Mouse (Mus musculus) adrenal gland, postnatal 4 days (tissue): ENCODE data around the gene Mblac2. TPM values are rescaled to one million over a fixed set of nuclear protein-coding genes. Genes with fewer than 3 reads are reported as not detected.
"Not testable (repeated sequence)": the region's sequence is repeated elsewhere in the genome, so short reads cannot be mapped to it uniquely, and the experiment has no call there.

Source experiments
- DNase-seq, 2 experiments: peaks; one replicate each; pipeline ENCODE4 v3.0.0; 2021 to 2022; ENCODE audit warnings: low spot score in 2 of 2, mixed read lengths in 2 of 2
- long read RNA-seq, 2 experiments: library from polyadenylated mRNA; stranded (forward); transcript quantifications; one replicate each; pipeline ENCODE4 v2.0.0; 2021
- total RNA-seq, 2 experiments: library from RNA; stranded (reverse); gene quantifications; 2 replicates each; pipeline ENCODE4 v1.2.3; 2021

The Mblac2 gene
- total RNA-seq = 10 to 100 TPM in 1 of 2 experiments, 1 to 10 TPM in 1; 9.7 to 10.4 TPM
- long read RNA-seq, experiment 1, partial matches to known transcripts = 0 of 3 reads
- long read RNA-seq, experiment 1, other reads (novel, unspliced or antisense) = 0 of 3 reads
- long read RNA-seq, experiment 2, partial matches to known transcripts = 0 of 7 reads
- long read RNA-seq, experiment 2, other reads (novel, unspliced or antisense) = 3 of 7 reads

GRCm38 (mm10) chr13:81710775-81711545 lies at the start of gene Mblac2, which contains the start of gene Polr3g:
Gene Mblac2, plus strand, starts transcription at chr13:81711341.
Gene Polr3g, minus strand, starts transcription at chr13:81711013.
- DNase-seq = peak; percentile 88 to 92

DNA sequence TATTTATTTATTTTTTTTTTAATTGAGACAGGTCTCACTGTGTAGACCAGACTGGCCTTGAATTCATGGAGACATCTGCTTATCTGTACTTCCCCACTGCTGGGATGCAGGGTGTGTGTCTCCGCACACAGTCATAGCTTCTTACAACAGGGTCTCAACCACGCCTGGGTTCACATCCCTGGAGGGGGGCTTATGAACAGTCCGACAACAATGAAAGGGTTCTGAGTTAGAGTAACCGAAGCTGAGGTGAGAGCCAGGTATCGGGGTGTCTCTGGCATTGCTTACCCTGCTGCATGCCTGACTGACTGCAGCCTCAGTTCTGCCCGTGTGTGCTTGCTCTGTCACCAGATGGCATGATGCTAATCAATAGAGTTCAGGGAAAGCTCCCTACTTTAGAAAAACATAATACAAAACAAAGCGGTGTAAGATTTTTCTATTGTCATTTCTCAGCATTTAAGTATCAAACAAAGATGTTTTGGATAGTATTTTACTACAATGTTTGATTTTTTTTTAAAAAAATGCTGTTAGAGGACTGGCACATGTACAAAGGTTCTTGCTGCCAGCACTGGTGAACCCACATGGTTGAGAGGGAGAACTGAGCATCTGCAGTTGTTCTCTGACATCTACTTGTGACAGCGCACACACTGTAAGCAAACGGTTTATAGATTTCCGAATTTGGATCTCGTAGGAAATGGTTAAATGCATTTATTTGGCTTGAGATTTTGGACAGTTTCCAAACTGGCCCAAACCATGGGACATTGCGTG lies 47.4 kb upstream of the Mblac2 start:
- DNase-seq = no peak

DNA sequence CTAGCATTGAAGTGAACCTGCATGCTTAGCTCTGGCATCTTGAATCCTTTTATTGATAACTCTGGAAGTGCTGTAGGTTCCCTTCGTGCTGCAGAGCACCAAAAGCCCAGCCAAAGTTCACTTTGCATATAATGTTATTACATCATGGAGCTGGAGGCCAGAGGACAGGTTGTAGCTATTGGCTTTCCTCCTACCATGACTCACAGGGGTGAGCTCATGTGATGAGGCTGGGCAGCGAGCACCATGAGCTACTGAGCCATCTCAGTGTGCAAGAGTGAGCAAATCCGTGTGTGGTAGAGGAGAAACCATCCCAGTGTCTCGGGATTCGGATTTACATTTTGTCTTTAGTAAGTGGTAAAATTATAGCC lies 46.8 kb upstream of the Mblac2 start:
- DNase-seq = no peak

DNA sequence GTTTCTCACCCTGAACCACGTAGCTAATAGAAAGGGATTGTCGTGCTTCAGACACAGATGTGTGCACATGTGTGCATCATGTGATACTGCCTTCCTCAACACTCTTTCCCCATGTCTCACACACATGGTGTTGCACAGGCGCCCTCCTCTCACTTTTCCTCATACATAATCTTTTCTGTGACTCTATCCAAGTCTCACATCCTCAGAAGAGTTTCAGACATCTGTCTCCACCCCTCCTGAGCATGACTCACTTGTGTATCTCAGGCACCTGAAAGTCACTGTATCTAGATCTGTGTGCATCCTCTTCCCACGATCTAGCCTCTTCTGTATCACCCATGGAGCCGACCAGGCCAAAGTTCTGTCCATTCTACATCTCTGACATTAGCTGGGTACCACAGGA lies 43.4 kb upstream of the Mblac2 start:
- no peak for DNase-seq

DNA sequence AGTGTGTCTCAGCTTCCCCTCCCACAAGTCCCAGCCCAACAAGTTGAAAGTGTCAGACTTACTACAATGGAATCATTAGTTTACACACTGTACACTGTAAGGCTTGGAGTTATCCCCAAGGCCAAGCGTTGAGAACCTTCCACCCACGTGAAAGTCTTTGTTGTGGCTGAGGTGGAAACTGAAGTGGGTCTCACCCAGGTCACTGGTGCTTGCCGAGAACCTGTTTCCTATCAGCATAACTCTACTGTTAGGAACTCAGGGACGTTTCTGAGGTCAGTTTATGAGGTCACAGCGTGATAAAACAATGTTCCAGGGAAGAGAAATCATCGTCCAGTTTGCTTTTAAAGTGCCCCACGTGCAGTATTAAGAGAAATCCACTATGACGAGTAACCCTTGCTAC lies 35.8 kb upstream of the Mblac2 start:
- no peak for DNase-seq

- DNase-seq = no peak
These were observed 28.0 kb upstream of the Mblac2 start for GRCm38 (mm10) chr13:81683107-81683506.

GRCm38 (mm10) chr13:81684258-81684657 lies 26.9 kb upstream of the Mblac2 start:
- DNase-seq = no peak

- DNase-seq = no peak
These were observed 26.3 kb upstream of the Mblac2 start for GRCm38 (mm10) chr13:81684884-81685283.

DNA sequence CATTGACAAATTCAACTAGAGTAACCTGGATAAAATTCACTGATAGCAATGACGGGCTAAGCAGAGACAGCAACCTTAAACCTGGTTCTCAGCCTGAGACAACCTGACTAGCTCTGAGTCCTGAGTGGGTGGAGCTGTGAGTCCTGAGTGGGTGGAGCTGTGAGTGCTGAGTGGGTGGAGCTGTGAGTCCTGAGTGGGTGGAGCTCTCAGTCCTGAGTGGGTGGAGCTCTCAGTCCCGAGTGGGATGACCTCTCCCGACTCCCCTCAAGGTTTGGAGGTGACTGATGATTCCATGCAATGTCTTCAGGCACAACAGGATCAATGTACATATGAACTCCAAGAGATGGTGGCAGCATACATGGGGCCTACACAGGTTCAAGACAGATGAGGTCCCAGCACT lies 21.6 kb upstream of the Mblac2 start:
- no peak for DNase-seq

DNA sequence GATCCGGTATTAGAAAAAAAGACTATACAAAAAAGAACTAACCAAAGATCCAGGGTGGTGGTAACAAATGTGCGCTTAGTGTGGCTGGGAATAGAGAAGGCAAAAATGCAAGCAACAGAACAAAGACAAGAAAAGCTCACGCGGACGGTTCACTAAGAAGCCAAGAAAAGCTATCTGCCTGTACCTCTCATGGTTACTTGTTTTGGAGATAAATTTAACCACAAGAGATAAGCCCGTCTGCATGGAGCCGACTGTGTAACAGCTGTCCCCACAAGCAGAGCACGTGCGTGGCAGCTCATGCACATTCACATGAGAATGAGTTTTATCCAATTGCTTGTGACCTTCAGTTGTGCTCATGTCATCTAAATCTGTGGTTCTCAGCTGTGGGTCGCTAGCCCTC lies 20.7 kb upstream of the Mblac2 start:
- DNase-seq = no peak

DNA sequence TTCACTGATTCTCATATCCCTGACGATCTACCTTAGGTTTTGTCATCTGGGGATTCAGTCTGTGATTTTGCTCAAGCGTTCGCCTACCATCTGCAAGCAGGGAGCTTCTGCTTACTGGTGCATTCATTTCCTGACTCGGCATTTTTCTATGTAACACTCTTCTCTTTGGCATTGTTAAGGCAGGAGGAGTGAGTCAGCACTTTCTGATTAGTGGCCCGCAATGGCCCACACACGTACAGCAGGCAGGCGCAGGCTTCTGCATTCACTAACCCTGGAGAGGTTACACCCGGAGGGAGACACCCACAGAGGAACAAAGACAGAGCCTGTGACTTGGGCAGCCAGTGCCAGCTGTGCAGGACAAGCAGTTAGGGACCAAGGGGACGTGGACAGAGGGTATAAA lies 19.5 kb upstream of the Mblac2 start:
- DNase-seq = no peak

GRCm38 (mm10) chr13:81694446-81694845 lies 16.7 kb upstream of the Mblac2 start:
- no peak for DNase-seq

GRCm38 (mm10) chr13:81703148-81703547 lies 8.0 kb upstream of the Mblac2 start:
- DNase-seq = no peak

DNA sequence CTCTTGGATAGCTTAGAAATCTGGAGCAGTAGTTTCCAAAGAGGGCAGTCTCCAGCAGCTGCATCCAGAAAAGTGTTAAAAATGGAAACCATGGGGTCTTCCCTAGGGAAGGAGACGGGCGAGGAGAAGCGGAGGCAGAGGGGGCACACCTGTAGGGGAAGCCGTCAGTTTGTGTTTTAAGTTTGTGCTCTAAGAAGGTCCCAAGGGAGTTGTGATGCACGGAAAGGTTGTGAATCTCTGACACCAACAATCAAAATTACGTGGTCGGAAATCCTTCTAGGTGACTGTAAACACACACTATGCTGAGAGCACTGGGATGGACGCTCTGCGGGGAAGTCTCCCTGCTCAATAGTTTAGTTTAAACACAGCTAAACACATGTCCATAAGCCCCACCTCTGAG lies 7.5 kb upstream of the Mblac2 start:
- no peak for DNase-seq

DNA sequence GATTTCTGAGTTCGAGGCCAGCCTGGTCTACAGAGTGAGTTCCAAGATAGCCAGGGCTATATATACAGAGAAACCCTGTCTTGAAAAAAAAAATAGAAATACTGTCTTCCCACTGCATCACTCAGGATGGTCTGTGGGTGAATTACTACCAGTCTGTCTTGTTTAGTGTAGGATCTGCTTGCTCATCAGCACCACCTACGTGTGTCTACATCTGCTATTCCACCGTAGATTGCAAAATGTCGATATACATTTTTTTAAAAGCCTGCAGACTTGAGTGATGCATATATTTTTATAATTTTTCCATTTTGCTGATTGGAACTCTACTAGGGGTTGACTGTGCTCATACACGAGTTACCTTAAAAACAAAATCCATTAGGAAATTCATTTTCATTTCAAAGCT lies 4.8 kb upstream of the Mblac2 start:
- DNase-seq = no peak

DNA sequence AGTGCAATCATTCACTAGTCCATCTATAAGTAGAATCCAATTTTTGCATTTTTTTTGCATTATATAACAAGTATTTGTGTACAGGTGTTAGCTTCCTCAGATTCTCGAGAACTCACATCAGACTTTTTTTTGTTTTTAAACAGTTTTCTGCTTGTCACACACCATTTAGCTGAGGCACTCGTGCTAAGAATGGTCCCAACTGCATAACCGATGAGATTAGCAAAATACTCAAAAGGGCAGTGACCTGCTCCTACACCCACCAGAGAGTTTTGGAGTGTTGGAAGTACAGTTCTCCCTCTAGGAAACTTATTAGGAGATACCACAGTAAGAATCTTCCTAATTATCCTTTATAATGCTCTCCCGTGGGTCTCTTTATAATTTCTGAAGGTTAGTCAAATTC lies 1.3 kb upstream of the Mblac2 start:
- no peak for DNase-seq

DNA sequence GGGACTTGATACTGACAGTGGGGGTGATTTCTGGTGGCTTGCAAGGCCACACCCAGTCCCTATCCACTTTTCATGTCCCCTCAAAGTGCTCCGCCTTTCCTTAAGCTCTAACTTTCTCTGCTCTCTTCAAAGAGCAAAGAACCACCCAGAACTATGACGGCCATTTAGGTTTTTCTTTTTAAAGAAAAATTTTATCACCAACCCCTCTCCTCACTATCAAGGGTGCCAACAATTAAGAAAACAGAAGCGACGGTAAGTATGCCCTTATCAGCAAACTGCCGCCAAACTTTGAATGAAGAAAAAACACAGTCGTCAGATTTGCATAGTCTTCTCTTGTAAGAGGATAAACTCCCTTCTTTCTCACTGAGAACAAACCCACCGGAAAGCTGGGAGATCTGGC lies 875 bp upstream of the Mblac2 start:
- no peak for DNase-seq

DNA sequence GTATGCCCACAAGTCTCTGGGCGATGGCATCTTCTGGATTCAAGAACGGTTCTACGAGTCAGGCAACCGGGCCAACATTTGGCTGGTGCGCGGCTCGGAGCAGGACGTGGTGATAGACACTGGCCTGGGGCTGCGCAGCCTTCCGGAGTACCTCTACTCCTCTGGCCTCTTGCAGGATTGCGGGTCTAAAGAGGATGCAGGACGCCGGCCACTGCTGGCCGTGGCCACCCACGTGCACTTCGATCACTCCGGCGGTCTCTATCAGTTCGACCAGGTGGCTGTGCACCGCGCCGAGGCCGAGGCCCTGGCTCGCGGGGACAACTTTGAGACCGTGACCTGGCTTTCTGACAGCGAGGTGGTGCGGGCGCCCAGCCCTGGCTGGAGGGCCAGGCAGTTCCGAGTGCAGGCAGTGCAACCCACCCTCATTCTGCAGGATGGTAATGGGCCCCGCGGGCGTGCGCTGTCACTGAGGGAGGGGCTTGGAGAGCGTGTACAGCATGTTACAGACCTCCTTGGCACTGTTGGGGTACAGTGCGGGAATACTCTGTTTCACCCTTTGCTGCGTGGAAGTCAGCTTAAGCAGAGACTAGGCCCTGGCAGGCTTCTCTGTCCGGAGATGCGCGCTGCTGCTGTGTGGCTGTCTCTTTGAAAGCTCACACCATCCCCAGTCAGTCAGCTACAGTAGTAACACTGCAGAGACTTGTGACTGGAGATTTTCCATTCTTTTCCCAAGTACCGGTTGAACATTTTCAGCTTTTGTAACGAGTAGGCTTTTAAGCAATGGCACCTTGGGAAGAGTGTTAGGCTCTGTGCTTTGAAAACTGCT lies 618 bp downstream of the Mblac2 start:
- DNase-seq = peak; percentile 11 to 17

DNA sequence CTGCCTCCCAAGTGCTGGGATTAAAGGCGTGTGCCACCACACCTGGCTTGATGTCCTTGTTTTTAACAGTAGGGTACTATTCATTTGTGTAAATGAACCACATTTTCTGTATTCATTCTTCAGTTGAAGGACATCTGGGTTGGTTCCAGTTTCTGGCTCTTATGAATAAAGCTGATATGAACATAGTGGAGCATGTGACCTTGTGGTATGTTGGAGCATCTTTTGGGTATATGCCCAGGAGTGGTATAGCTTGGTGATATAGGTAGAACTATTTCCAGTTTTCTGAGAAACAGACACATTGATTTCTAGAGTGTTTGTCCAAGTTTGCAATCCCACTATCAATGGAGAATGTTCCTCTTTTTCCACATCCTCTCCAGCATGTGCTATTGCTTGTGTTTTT lies 2.8 kb downstream of the Mblac2 start:
- DNase-seq = no peak

DNA sequence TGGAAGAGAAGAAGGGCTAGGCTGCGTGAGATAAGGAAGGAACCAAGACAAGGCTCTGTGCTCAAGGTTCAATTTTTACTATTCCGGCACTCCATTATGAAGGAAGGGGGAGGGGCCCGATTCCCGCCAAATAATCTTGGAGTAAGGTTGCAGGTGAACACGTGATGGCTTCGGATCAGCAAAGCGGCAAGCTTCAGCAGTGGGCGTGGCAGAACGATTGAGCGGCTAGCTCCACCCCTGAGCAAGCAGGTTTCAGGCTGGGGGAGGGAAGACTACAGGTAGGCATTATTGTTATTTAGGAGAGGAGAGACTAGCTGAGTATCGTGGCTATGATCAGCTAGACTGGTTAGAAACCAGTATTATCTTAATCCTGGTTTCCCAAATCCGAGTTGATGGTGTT lies 17.0 kb downstream of the Mblac2 start:
- DNase-seq = not testable (repeated sequence)

- no peak for DNase-seq
These were observed 18.0 kb downstream of the Mblac2 start for GRCm38 (mm10) chr13:81729102-81729501.
